Comparison of ENCODE assay signal across 12 mouse cellular contexts in genomic region chr4:86178116-86178515, GRCm38 (mm10).
"Had no signal": no experiment of that assay in that cellular context is flagged by ENCODE, and none has a peak within 500 bp of the region (broad histone marks: within the 10 kb centered on the region; RNA-seq: fewer than 3 reads in every experiment).

No protein-coding gene starts in this region.

- ATAC-seq: midbrain, embryonic 15.5 days had no signal

- H3K27me3 ChIP-seq: liver, embryonic 13.5 days; midbrain, embryonic 12.5 days; midbrain, embryonic 15.5 days; neural tube, embryonic 12.5 days; neural tube, embryonic 15.5 days had no signal

- H3K27ac ChIP-seq: liver, embryonic 13.5 days; midbrain, embryonic 12.5 days; midbrain, embryonic 15.5 days; neural tube, embryonic 12.5 days; neural tube, embryonic 15.5 days had no signal

- H3K4me3 ChIP-seq: liver, embryonic 13.5 days; midbrain, embryonic 12.5 days; midbrain, embryonic 15.5 days; neural tube, embryonic 12.5 days; neural tube, embryonic 15.5 days had no signal

- H3K9ac ChIP-seq: liver, embryonic 13.5 days; midbrain, embryonic 12.5 days; midbrain, embryonic 15.5 days; neural tube, embryonic 12.5 days; neural tube, embryonic 15.5 days had no signal

- H3K4me2 ChIP-seq: liver, embryonic 13.5 days; midbrain, embryonic 12.5 days; midbrain, embryonic 15.5 days; neural tube, embryonic 12.5 days; neural tube, embryonic 15.5 days had no signal

- DNase-seq: kidney, adult 11 months; kidney, postnatal 10 days; liver, embryonic 13.5 days; lung, adult 2 months; lung, postnatal 14 days; lung, postnatal 4 days; thymus, adult 18-20 months; thymus, postnatal 36 days had no signal

- H3K36me3 ChIP-seq: liver, embryonic 13.5 days; midbrain, embryonic 12.5 days; midbrain, embryonic 15.5 days; neural tube, embryonic 12.5 days; neural tube, embryonic 15.5 days had no signal

- H3K4me1 ChIP-seq: liver, embryonic 13.5 days; midbrain, embryonic 12.5 days; midbrain, embryonic 15.5 days; neural tube, embryonic 12.5 days; neural tube, embryonic 15.5 days had no signal

- H3K9me3 ChIP-seq: liver, embryonic 13.5 days; midbrain, embryonic 12.5 days; midbrain, embryonic 15.5 days; neural tube, embryonic 12.5 days; neural tube, embryonic 15.5 days had no signal
